Mouse (Mus musculus): ENCODE measurements around the gene Ccr7.

DNA sequence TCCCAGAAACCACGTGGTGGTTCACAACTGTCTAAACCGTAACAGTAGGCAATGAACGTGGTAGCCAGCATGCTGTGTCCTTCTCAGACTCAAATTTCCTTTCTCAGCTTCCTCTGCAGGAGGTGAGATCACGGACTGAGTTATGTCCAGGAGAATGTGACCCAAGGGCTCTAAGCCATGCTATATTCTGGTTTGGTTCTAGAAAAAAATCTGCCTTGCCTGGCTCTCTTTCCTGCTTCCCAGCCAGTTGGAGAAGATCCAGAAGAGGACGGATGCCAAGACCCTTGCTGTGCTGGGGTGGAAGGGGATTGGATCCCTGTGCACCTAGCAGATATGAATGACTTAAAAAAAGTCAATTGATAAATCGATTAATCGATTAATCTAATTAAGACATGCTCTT, 55.4 kb downstream of the Ccr7 start:
- TF ChIP-seq GATA1 (IDR thresholded peaks at IDR 0.05; ENCODE audit: borderline replicate concordance, low read length) (no peak), FLI1 (IDR thresholded peaks at IDR 0.05; ENCODE audit: low read length) (no peak)

Measured in megakaryocyte, embryonic 14.5 days (primary cell).